Mouse (Mus musculus) myocyte (in vitro differentiated cells): ENCODE data around the gene Zfp512b. TPM values are rescaled to one million over a fixed set of nuclear protein-coding genes. Genes with fewer than 3 reads are reported as not detected.

Experiments used
- H3K27me3 ChIP-seq: one replicate; pipeline ENCODE4 v1.6.1; 2011; ENCODE audit not compliant: control insufficient read depth, insufficient read depth, insufficient read length
- H3K36me3 ChIP-seq: one replicate; pipeline ENCODE4 v1.6.1; 2011; ENCODE audit not compliant: control insufficient read depth, insufficient read depth
- H3K4me2 ChIP-seq: one replicate; pipeline ENCODE4 v1.6.1; 2011; ENCODE audit warnings: low read depth, control low read depth
- H3K4me3 ChIP-seq: one replicate; pipeline ENCODE4 v1.5.1; 2011; ENCODE audit warnings: mild to moderate bottlenecking, control low read depth, moderate library complexity
- H3K79me2 ChIP-seq: one replicate; pipeline ENCODE4 v1.6.1; 2011; ENCODE audit not compliant: control insufficient read depth, insufficient read depth
- H3ac ChIP-seq: one replicate; pipeline ENCODE4 v1.6.1; 2011; ENCODE audit not compliant: control insufficient read depth, insufficient read length
- CEBPB ChIP-seq: IDR thresholded peaks from 2 replicates; pipeline ENCODE4 v1.6.1; 2011; ENCODE audit warnings: mild to moderate bottlenecking, moderate library complexity; ENCODE audit not compliant: poor library complexity, insufficient read depth, severe bottlenecking
- E2F4 ChIP-seq: IDR thresholded peaks from one replicate; pipeline ENCODE4 v1.6.1; 2011; ENCODE audit warnings: mild to moderate bottlenecking, control low read depth, moderate library complexity; ENCODE audit not compliant: insufficient read depth
- MAX ChIP-seq: IDR thresholded peaks from one replicate; pipeline ENCODE4 v1.6.1; 2011; ENCODE audit warnings: low read depth, mild to moderate bottlenecking, control low read depth
- MYOD1 ChIP-seq, 3 experiments: IDR thresholded peaks; one replicate each; pipeline ENCODE4 v1.6.1; 2011; ENCODE audit warnings: control low read depth in 2 of 3, low read depth in 2 of 3, mild to moderate bottlenecking in 2 of 3, moderate library complexity in 1 of 3; ENCODE audit not compliant: insufficient read length in 2 of 3, control insufficient read depth in 1 of 3
- MYOG ChIP-seq, 3 experiments: IDR thresholded peaks; one replicate each; pipeline ENCODE4 v1.6.1; 2011; ENCODE audit warnings: control low read depth in 2 of 3, low read depth in 2 of 3, mild to moderate bottlenecking in 2 of 3; ENCODE audit not compliant: insufficient read length in 2 of 3, control insufficient read depth in 1 of 3, insufficient read depth in 1 of 3
- POLR2A ChIP-seq: IDR thresholded peaks from one replicate; pipeline ENCODE4 v1.6.1; 2011; ENCODE audit warnings: low read depth, mild to moderate bottlenecking, control low read depth, moderate library complexity; ENCODE audit not compliant: insufficient read length
- POLR2AphosphoS2 ChIP-seq: IDR thresholded peaks from one replicate; pipeline ENCODE4 v1.6.1; 2011; ENCODE audit warnings: low read depth, control low read depth; ENCODE audit not compliant: insufficient read length
- REST ChIP-seq: IDR thresholded peaks from one replicate; pipeline ENCODE4 v1.6.1; 2011; ENCODE audit warnings: mild to moderate bottlenecking, control low read depth, moderate library complexity; ENCODE audit not compliant: insufficient read depth, insufficient read length
- SRF ChIP-seq: IDR thresholded peaks from one replicate; pipeline ENCODE4 v1.6.1; 2011; ENCODE audit warnings: low read depth; ENCODE audit not compliant: control insufficient read depth, insufficient read length
- TCF12 ChIP-seq: IDR thresholded peaks from one replicate; pipeline ENCODE4 v1.6.1; 2011; ENCODE audit warnings: mild to moderate bottlenecking, control low read depth; ENCODE audit not compliant: poor library complexity, insufficient read depth, severe bottlenecking
- TCF3 ChIP-seq: IDR thresholded peaks from one replicate; pipeline ENCODE4 v1.6.1; 2011; ENCODE audit warnings: low read depth, control low read depth; ENCODE audit not compliant: insufficient read length
- USF1 ChIP-seq: IDR thresholded peaks from one replicate; pipeline ENCODE4 v1.6.1; 2011; ENCODE audit warnings: low read depth, mild to moderate bottlenecking, control low read depth, moderate library complexity
- polyA plus RNA-seq: library from polyadenylated mRNA; unstranded; fragments of >200 nt; fragmentation: generic; extraction: Trizol; gene quantifications from one replicate; pipeline ENCODE4 v1.2.1, GENCODE M21; 2012; ENCODE audit warnings: missing spikeins

Zfp512b gene
- polyA plus RNA-seq, 1 experiment = 7.0 TPM

DNA sequence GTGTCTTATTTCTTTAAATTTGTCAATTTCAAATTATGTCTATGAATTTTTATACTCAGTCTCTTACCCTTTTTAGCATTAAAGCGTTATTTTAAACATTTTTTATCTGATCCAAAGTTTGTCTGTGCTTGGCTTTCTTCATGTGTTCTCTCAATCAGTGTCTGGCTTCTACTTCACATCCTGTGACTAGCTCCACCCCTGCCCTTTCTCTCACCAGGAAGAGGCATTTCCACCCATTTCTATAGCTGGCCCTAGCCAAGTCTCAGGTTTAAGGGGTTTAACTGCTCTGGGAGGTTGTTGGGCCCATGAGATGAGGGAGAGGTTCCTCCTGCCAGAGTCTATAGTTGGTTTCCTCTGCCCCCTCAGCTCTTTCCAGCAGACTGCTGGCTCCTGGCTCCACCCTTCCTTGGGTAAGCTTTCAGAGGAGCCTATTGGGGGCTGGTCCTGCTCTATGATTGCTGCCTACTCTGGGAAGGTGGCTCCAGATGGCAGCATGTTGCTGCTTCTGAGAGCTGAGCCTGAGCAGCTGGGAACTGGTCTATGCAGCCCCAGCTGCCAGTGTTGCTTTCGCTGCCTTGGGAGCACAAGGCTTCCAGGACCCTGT, 55.1 kb downstream of the Zfp512b start:
- H3K4me3 ChIP-seq = no peak overlapping the region
- no peak for TF ChIP-seq SRF
- no peak for TF ChIP-seq POLR2A
- peak in 2 of 3 experiments; percentile 26 to 54 for TF ChIP-seq MYOD1 (IDR thresholded peaks at IDR 0.05; ENCODE audit: control insufficient read depth in 1 of 3, insufficient read length in 2 of 3, low read depth in 2 of 3)
- TF ChIP-seq REST = no peak
- TF ChIP-seq MAX = no peak
- TF ChIP-seq TCF3 = no peak
- TF ChIP-seq E2F4 = no peak
- TF ChIP-seq TCF12 = no peak
- no peak for TF ChIP-seq POLR2AphosphoS2
- peak in 1 of 3 experiments; percentile 76 for TF ChIP-seq MYOG (IDR thresholded peaks at IDR 0.05; ENCODE audit: control insufficient read depth in 1 of 3, insufficient read depth in 1 of 3, insufficient read length in 2 of 3, low read depth in 2 of 3)
- H3K4me2 ChIP-seq = no peak overlapping the region

DNA sequence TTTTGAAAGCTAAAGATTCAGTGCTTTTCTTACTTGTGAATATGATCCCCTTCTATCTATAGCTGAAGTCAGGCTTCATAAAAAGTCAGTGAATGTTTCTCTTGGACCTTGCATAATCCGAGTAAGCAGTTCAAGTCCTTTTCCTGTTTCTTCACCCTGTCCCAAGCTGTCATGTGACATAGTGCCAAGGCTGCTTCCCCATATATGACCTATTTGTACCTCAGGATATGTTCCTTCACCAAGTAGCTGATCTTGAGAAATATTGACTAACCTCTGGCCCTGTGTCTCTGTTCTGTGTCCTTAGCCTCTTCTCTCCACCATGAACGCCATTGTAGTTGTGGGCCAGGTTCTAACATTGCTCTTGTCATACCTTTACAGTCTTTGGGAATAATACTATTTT, 56.2 kb downstream of the Zfp512b start:
- Histone ChIP-seq H3K4me2 (no peak overlapping the region), H3K79me2 (peaks cover 94% of the 10 kb centered on the region), H3K36me3 (no peaks in the 10 kb centered on the region), H3K4me3 (no peak overlapping the region), H3K27me3 (no peaks in the 10 kb centered on the region), H3ac (no peak overlapping the region)
- TF ChIP-seq USF1 (no peak), TCF3 (no peak), TCF12 (no peak), MYOG (IDR thresholded peaks at IDR 0.05; ENCODE audit: control insufficient read depth in 1 of 3, insufficient read depth in 1 of 3, insufficient read length in 2 of 3, low read depth in 2 of 3) (no peak), E2F4 (no peak), POLR2AphosphoS2 (no peak), REST (no peak), POLR2A (no peak), MYOD1 (IDR thresholded peaks at IDR 0.05; ENCODE audit: control insufficient read depth in 1 of 3, insufficient read length in 2 of 3, low read depth in 2 of 3) (no peak), MAX (no peak), CEBPB (no peak), SRF (no peak)

More for the DNA sequence above, 55.1 kb downstream of the Zfp512b start:
- Histone ChIP-seq H3K79me2 (peaks cover 94% of the 10 kb centered on the region), H3K36me3 (no peaks in the 10 kb centered on the region), H3ac (no peak overlapping the region), H3K27me3 (no peaks in the 10 kb centered on the region)

DNA sequence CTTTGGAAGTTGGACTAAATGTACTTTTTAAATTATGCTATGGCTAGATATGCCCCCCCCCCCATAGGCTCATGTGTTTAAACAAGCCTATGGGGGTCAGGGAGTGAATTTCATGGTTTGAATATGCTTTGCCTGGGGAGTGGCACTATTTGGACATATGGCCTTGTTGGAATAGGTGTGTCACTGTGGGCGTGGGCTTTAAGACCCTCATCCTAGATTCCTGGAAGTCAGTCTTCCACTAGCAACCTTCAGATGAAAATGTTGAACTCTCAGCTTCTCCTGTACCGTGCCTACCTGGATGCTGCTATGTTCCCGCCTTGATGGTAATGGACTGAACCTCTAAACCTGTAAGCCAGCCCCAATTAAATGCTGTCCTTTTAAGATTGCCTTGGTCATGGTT, 60.0 kb downstream of the Zfp512b start:
- Histone ChIP-seq H3K4me3 (no peak overlapping the region), H3K27me3 (no peaks in the 10 kb centered on the region), H3ac (no peak overlapping the region), H3K4me2 (no peak overlapping the region), H3K79me2 (peaks cover 99% of the 10 kb centered on the region), H3K36me3 (peaks cover 15% of the 10 kb centered on the region)
- no peak for TF ChIP-seq POLR2AphosphoS2
- no peak for TF ChIP-seq REST
- TF ChIP-seq MAX = no peak
- TF ChIP-seq POLR2A = no peak
- no peak for TF ChIP-seq MYOG (IDR thresholded peaks at IDR 0.05; ENCODE audit: control insufficient read depth in 1 of 3, insufficient read depth in 1 of 3, insufficient read length in 2 of 3, low read depth in 2 of 3)
- TF ChIP-seq SRF = no peak
- TF ChIP-seq TCF3 = no peak
- TF ChIP-seq USF1 = no peak
- no peak for TF ChIP-seq TCF12
- TF ChIP-seq MYOD1 (IDR thresholded peaks at IDR 0.05; ENCODE audit: control insufficient read depth in 1 of 3, insufficient read length in 2 of 3, low read depth in 2 of 3) = no peak
- TF ChIP-seq E2F4 = no peak
- TF ChIP-seq CEBPB = no peak

Other genes with a start within 250 kb of the Zfp512b start
- gene Zgpat, start 227.9 kb downstream of the Zfp512b start, polyA plus RNA-seq = 21.7 TPM
- 48.8 TPM for gene Arfrp1, start 227.4 kb downstream of the Zfp512b start, polyA plus RNA-seq
- 8.2 TPM for gene Lime1, start 212.7 kb downstream of the Zfp512b start, polyA plus RNA-seq
- gene Zbtb46, start 133.4 kb downstream of the Zfp512b start, polyA plus RNA-seq = 1.3 TPM
- gene Abhd16b, start 99.6 kb downstream of the Zfp512b start, polyA plus RNA-seq = 0.06 TPM
- 108 TPM for gene Tpd52l2, start 95.7 kb downstream of the Zfp512b start, polyA plus RNA-seq
- gene Dnajc5, start 72.3 kb downstream of the Zfp512b start, polyA plus RNA-seq = 67.7 TPM
- 53.4 TPM for gene Uckl1, start 7.9 kb downstream of the Zfp512b start, polyA plus RNA-seq
- 46.0 TPM for gene Prpf6, start 935 bp downstream of the Zfp512b start, polyA plus RNA-seq
- gene Samd10, start 6.4 kb upstream of the Zfp512b start, polyA plus RNA-seq = 0.67 TPM
- gene Gm29797, start 64.2 kb upstream of the Zfp512b start, polyA plus RNA-seq = not detected
- 0.04 TPM for gene Sox18, start 78.8 kb upstream of the Zfp512b start, polyA plus RNA-seq
- 3.0 TPM for gene Tcea2, start 87.5 kb upstream of the Zfp512b start, polyA plus RNA-seq
- gene Rgs19, start 101.2 kb upstream of the Zfp512b start, polyA plus RNA-seq = 39.5 TPM
- gene Lkaaear1, start 105.6 kb upstream of the Zfp512b start, polyA plus RNA-seq = not detected
- not detected for gene Oprl1, start 122.2 kb upstream of the Zfp512b start, polyA plus RNA-seq
- gene Myt1, start 170.5 kb upstream of the Zfp512b start, polyA plus RNA-seq = 0.28 TPM
- 8.5 TPM for gene Pcmtd2, start 245.1 kb upstream of the Zfp512b start, polyA plus RNA-seq